Mouse (Mus musculus): ENCODE results near the gene Fes. TPM values are rescaled to one million over a fixed set of nuclear protein-coding genes. Genes with fewer than 3 reads are reported as not detected.

The Fes gene
- polyA plus RNA-seq, 1 experiment from 2014 or later = 11.7 TPM

Other genes starting within 250 kb of the Fes start
- gene Sema4b, start 201.1 kb downstream of the Fes start, polyA plus RNA-seq (2016; fragmentation: Nextera tagmentation; extraction: Ambion mirVana) = 7.8 and 8.9 TPM in 2 replicates
- 61.9 and 74.9 TPM in 2 replicates for gene Cib1, start 155.1 kb downstream of the Fes start, polyA plus RNA-seq (2016; fragmentation: Nextera tagmentation; extraction: Ambion mirVana)
- 5.2 and 5.8 TPM in 2 replicates for gene Gdpgp1, start 155.1 kb downstream of the Fes start, polyA plus RNA-seq (2016; fragmentation: Nextera tagmentation; extraction: Ambion mirVana)
- 0.54 and 0.84 TPM in 2 replicates for gene Ttll13, start 141.6 kb downstream of the Fes start, polyA plus RNA-seq (2016; fragmentation: Nextera tagmentation; extraction: Ambion mirVana)
- gene Ngrn, start 126.7 kb downstream of the Fes start, polyA plus RNA-seq (2016; fragmentation: Nextera tagmentation; extraction: Ambion mirVana) = 45.7 and 47.2 TPM in 2 replicates
- 14.5 and 15.3 TPM in 2 replicates for gene Vps33b, start 118.3 kb downstream of the Fes start, polyA plus RNA-seq (2016; fragmentation: Nextera tagmentation; extraction: Ambion mirVana)
- gene Prc1, start 93.5 kb downstream of the Fes start, polyA plus RNA-seq (2016; fragmentation: Nextera tagmentation; extraction: Ambion mirVana) = 153 and 163 TPM in 2 replicates
- 9.8 and 10.3 TPM in 2 replicates for gene Rccd1, start 63.5 kb downstream of the Fes start, polyA plus RNA-seq (2016; fragmentation: Nextera tagmentation; extraction: Ambion mirVana)
- 24.3 and 34.2 TPM in 2 replicates for gene Unc45a, start 46.9 kb downstream of the Fes start, polyA plus RNA-seq (2016; fragmentation: Nextera tagmentation; extraction: Ambion mirVana)
- gene Hddc3, start 44.8 kb downstream of the Fes start, polyA plus RNA-seq (2016; fragmentation: Nextera tagmentation; extraction: Ambion mirVana) = 18.3 and 18.4 TPM in 2 replicates
- gene Man2a2, start 16.6 kb downstream of the Fes start, polyA plus RNA-seq (2016; fragmentation: Nextera tagmentation; extraction: Ambion mirVana) = 20.0 and 20.9 TPM in 2 replicates
- 18.1 and 20.7 TPM in 2 replicates for gene Furin, start 17.5 kb upstream of the Fes start, polyA plus RNA-seq (2016; fragmentation: Nextera tagmentation; extraction: Ambion mirVana)
- 32.3 and 35.6 TPM in 2 replicates for gene Blm, start 147.2 kb upstream of the Fes start, polyA plus RNA-seq (2016; fragmentation: Nextera tagmentation; extraction: Ambion mirVana)

Data from heart, embryonic 10.5 days (tissue).